Mouse (Mus musculus) megakaryocyte, embryonic 14.5 days (primary cell): ENCODE measurements at regions not wholly inside any gene's neighbourhood (a gene's known extent, or its start where the extent isn't known, plus 50 kb on each side); places are given as distances from the start of the nearest gene placed in this dataset.

Source experiments
- FLI1 ChIP-seq: IDR thresholded peaks from 2 replicates; pipeline ENCODE4 v1.6.1; 2012; ENCODE audit warnings: low read length, inconsistent platforms, mixed read lengths
- GATA1 ChIP-seq: IDR thresholded peaks from 3 replicates; pipeline ENCODE4 v1.6.1; 2012; ENCODE audit warnings: mixed read lengths, low read length, inconsistent platforms, borderline replicate concordance

DNA sequence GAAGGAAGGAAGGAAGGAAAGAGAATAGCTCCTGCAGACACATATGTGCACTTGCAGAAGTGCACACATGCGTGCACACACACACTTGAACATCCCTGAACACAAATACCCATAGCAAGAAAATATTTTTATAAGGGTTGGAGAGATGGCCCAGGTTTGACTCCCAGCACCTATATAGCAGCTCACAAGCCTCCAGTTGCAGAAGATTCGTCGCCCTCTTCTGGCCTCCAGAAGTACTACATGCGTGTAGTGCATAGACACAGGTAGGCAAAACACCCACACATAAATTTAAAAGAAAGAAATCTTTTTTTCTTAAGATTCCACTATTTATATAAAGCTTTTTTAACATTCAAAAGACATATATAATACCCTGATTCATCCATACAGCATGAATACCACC, 111.8 kb upstream of the Agap1 start:
- no peak for TF ChIP-seq GATA1
- TF ChIP-seq FLI1 = no peak
